Mouse (Mus musculus): ENCODE data around the gene Htt.
A peak's percentile ranks its signal among the peaks of the same experiment; 100 is the strongest.
"Not testable (repeated sequence)": the region's sequence is repeated elsewhere in the genome, so short reads cannot be mapped to it uniquely, and the experiment has no call there.

Gene Htt

DNA sequence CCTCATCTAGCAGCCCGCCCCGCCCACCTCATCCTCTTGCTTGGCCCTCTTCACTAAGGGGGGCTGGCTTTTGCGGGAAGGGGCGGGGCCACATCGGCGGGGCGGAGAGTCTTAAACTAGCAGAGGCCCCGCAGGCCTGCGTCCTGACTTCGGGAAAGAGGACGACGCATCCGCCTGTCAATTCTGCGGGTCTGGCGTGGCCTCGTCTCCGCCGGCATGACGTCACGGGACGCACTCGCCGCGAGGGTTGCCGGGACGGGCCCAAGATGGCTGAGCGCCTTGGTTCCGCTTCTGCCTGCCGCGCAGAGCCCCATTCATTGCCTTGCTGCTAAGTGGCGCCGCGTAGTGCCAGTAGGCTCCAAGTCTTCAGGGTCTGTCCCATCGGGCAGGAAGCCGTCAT, at the start of gene Htt:
Htt (plus strand) TSS at position 232 of the 400 bp plus-strand sequence.
- peak; percentile 96 for DNase-seq

- not testable (repeated sequence) for DNase-seq
Observed at GRCm38 (mm10) chr5:34714371-34714770, 47.2 kb upstream of the Htt start.

- DNase-seq: no peak
Observed at GRCm38 (mm10) chr5:34714816-34715215, 46.7 kb upstream of the Htt start.

DNA sequence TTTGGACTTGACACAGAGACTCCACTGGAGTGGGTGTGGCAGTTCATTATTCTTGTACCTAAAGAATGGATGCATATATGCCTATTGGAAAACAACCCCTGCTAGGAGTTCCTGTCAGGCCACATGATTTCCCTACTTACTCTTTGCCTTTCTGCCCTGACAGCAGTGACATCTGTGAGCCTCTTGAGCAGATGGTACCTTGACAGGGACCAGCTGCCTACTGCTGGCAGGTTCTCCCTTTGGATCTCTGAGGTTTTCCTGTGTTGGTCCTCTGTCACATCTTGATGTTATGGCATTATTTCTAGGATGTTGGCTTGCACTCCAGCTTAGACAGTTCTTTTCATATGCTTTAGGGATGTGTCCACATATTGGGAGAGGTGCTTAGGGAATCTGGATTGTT, 32.4 kb upstream of the Htt start:
- DNase-seq: no peak

GRCm38 (mm10) chr5:34730255-34730654, 31.3 kb upstream of the Htt start:
- DNase-seq: no peak

DNA sequence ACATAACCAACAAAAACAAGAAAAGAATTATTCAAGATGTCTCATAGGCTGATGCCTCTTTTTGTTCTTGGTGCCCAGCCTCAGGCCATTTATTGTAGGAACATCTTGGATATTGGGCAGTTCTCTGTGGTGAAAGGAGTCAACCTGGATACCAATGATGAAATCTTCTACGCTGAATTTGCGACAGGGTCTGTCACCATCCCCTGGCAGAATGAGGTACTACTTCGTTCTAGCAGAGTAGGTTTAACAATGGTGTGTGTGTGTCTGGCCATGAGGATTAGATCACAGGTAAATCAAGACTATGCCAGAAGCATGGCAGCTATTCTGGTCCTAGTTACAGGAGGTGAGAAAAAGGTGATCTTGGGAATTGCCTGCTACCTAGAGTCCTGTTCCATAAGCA, 10.1 kb upstream of the Htt start:
- no peak for DNase-seq

DNA sequence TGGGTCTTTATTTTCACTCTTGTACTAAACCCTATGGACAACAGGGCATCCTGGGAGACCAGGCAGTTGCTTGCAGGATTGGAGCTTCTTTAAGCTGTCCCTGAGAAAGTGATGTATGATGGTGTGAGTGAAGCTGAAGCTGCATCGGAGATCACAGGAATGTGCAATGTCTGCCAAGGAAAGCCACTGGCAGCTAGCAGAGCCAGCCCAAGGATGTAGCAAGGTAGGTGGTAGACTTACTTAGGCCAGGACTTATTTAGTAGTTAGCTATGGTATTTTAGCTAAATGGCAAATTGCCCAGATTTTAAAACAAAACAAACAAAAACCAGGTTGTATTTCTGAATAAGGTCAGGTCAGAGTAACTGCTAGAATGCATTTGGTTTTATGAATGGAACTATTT, 2.8 kb upstream of the Htt start:
- no peak for DNase-seq

DNA sequence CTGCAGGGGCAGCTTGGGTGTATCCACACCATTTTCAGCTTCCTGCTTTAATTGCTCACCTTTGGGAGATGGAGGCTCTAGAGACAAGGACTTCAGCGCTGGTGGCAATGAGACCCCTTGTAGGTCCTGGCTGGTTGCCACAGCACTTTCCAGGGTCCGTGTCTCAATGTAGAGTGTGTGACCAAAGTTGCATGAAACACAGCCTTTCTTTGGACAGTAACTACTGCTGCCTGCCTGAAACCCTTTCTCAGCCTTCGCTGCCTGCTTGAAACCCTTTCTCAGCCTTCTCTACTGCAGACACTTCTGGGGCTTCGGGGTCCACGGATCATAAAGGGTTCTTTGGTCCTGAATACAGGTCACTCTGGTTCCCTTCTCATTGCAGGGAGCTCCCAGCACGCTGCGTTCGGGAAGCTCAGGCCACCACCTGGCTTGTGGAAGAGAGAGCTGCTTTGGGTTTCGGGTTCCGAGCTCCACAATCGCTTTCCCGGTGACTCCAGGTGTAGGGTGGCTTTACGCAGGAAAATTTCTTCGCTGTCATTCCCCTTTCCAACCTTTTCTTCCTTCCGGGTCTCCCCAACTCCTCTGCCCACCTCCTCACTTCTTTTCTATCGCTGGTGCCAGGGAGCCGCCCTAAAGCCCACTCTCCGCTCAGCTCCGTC, 561 bp upstream of the Htt start:
- no peak for DNase-seq

DNA sequence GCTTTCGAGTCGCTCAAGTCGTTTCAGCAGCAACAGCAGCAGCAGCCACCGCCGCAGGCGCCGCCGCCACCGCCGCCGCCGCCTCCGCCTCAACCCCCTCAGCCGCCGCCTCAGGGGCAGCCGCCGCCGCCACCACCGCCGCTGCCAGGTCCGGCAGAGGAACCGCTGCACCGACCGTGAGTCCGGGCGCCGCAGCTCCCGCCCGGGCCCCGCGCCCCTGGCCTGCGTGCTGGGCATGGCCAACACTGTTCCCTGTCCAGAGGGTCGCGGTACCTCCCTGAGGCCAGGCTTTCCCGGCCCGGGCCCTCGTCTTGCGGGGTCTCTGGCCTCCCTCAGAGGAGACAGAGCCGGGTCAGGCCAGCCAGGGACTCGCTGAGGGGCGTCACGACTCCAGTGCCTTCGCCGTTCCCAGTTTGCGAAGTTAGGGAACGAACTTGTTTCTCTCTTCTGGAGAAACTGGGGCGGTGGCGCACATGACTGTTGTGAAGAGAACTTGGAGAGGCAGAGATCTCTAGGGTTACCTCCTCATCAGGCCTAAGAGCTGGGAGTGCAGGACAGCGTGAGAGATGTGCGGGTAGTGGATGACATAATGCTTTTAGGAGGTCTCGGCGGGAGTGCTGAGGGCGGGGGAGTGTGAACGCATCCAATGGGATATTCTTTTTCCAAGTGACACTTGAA, 533 bp downstream of the Htt start:
- DNase-seq: peak; percentile 40

DNA sequence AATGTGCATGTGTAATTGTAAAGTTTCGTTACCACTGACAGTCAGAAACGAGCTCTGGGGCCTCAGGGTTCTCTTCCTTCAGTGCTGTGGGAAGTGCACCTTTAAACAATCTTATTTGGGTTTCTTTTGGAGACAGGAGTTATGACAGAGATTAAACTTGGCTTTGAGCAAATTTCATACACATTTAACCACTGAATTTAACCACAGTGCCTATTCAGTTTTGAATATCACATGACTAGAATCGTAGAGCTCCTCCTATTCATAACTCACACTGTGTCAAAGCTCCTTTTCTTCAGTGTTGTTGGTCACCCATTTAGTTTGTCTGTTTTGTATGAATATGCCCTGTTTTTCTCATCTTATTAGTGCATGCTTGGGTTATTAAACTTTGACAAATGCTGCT, 10.3 kb downstream of the Htt start:
- no peak for DNase-seq

GRCm38 (mm10) chr5:34772696-34773245, 11.2 kb downstream of the Htt start:
- DNase-seq: no peak

GRCm38 (mm10) chr5:34773392-34773791, 11.9 kb downstream of the Htt start:
- DNase-seq: no peak

DNA sequence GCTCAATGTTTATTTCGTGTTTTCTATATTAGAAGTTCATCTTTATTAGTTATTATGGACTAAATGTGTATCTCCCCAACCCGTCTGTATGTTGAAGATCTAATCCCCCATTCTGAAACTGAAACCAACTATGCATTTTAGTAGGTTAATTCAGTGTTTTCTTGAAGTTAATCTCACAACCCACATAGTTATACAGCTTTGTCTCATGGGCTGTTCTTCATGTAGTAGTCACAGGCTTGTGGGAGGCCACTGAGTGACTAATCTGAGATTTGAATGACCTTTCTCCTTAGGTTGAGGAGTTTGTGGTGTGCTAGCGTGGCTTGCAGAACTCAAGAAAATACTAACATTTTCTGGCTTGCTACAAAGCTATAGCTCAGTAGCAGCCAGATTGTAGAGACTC, 23.5 kb downstream of the Htt start:
- no peak for DNase-seq

DNA sequence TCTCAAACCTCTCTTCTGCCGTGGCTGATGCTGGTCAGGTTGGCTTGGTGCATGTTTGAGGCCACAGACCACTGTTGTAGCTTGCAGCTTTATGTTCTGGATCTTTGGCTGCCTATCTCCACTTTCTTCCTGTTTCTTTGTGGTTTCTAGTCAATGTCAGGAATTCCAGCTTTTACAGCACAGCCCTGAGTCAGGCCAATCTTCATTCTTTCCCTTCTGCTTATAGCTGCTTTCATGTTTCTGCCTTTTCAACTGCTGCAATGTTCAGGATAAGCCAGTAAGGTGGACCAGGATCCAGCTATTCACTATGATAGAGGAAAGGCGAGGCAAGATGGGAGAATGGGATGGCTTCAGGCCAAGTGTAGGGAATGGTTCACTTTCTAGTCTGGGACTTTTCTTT, 29.6 kb downstream of the Htt start:
- no peak for DNase-seq

DNA sequence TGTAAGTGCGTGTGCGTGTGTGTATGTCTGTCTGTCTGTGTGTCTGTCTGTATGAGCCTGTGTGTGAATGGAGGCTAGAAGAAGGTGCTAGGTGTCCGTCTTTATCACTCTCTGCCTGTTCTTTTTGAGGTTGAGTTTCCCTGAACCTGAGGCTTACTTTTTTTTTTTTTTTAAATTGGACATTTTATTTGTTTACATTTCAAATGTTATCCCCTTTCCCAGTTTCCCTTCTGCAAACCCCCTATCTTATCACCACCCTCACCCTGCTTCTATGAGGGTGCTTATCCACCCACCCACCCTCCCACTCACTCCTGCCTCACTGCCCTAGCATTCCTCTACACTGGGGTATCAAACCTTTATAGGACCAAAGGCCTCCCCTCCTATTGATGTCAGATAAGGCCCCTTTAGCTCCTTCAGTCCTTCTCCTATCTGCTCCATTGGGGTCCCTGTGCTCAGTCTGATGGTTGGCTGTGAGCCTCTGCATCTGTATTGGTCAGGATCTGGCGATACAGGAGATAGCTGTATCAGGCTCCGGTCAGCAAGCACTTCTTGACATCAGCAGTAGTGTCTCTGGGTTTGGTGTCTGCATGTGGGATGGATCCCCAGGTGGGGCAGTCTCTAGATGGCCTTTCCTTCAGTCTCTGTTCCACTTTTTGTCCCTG, 38.9 kb downstream of the Htt start:
- no peak for DNase-seq

GRCm38 (mm10) chr5:34806038-34806437, 44.5 kb downstream of the Htt start:
- DNase-seq: no peak

DNA sequence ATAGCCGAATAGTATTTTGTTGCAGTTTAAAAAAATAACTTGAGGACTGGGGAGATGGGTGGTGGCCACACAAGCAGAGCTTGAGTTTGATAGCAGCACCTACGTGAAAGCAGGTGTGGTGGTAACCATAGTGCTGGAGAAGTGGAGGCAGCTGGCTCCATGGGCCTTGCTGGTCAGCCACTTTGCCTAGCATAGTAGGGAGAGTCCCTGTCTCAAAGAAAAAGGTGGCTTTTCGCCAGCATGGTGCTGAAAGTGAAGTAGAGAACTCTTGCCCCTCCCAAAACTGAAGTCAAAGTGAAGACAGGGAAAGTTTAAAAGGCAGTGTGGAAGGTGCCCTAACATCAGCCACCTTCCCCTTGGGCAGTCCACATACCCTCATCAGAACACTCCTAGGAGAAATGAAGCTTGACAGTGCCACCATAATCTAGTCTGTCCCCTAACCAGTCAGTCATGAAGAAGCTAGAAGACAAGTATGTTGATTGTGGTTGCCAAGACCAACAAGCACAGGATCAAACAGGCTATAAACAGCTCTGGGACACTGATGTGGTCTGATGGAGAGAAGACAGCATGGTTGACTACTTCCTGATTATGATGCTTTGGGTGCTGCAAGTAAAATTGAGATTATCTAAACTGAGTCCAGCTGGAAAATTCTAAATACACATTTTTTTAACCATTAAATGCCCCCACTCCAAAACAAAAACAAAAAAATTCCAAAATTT, 61.0 kb downstream of the Htt start:
- peak; percentile 3 for DNase-seq

DNA sequence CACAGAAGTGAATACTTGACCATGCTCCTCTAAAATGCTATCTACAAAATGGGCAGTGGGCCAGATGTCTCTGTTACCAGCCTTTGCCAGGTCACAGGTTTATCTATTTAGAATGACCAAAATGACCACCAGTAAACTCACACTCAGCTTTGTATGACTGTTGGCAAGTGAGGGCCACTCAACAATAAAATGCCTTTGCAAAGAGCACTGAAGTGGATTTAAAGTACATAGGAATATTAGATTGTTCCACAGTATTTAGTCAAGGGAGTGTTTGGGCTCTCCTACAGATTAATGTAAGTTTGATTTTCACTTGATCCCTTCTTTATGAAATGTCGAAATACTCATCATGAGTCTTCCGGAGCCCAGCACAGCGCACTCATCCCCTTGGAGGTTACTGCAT, 92.5 kb downstream of the Htt start:
- DNase-seq: no peak

GRCm38 (mm10) chr5:34865367-34865766, 103.8 kb downstream of the Htt start:
- no peak for DNase-seq

GRCm38 (mm10) chr5:34880307-34880706, 118.8 kb downstream of the Htt start:
- not testable (repeated sequence) for DNase-seq

GRCm38 (mm10) chr5:34881023-34881422, 119.5 kb downstream of the Htt start:
- DNase-seq: no peak

DNA sequence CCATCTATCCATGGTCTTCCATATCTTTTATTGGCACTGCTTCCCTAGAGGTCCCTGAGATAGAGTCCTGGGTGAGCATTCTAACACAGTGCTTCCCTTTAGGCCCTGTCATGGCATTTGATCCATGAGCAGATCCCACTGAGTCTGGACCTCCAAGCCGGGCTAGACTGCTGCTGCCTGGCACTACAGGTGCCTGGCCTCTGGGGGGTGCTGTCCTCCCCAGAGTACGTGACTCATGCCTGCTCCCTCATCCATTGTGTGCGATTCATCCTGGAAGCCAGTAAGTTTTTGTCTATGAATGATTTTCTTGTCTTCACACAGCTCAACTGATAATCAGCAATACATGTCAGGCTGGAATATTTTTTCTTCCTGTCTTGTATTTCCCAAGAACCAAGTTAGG, 123.7 kb downstream of the Htt start:
- DNase-seq: no peak

DNA sequence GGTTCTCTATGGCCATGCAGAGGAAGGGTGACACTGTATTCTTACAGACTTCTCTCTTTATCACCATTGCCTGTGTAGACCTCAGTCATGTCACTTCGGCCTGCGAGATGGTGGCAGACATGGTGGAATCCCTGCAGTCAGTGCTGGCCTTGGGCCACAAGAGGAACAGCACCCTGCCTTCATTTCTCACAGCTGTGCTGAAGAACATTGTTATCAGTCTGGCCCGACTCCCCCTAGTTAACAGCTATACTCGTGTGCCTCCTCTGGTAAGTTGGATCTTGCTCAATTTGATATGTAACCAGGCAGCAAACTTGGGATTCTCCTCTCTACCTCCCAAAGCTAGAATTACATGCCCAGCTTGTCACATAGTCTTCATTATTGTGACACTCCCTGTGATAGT, 127.7 kb downstream of the Htt start:
- DNase-seq: no peak

Data from thymus, postnatal 25 days (tissue).